In genomic region chr7:4705098-4705497, GRCm38 (mm10) we compare ENCODE assay signal across 8 mouse cellular contexts. TPM values are rescaled to one million over a fixed set of nuclear protein-coding genes. Genes with fewer than 3 reads are reported as not detected.
DNase-seq lines count a peak whose midpoint lies in the region; ATAC-seq and TF ChIP-seq lines count a peak whose summit lies in the region.
"Had no signal": no experiment of that assay in that cellular context is flagged by ENCODE, and none has a peak within 500 bp of the region (broad histone marks: within the 10 kb centered on the region; RNA-seq: fewer than 3 reads in every experiment).

No protein-coding gene starts in this region.

- H3K27me3 ChIP-seq in embryonic facial prominence, embryonic 10.5 days (replicated peaks; ENCODE audit: low read depth, poor library complexity, severe bottlenecking): no peaks in the 10 kb centered on the region
- H3K27me3 ChIP-seq in liver, embryonic 14.5 days (ENCODE audit: control insufficient read depth, insufficient read depth, low read length): no peaks in the 10 kb centered on the region
- no peaks in the 10 kb centered on the region; the same call in 1 of the 2 replicates for H3K27me3 ChIP-seq in small intestine, adult 2 months (ENCODE audit: control insufficient read depth, insufficient read depth, low read length)

- in situ Hi-C loops in ES-E14 (cut with MboI; ENCODE audit: low sequenced_read_pairs in 2 of 2, unreplicated experiment in 2 of 2): no loop called here

- H3K4me3 ChIP-seq in layer of hippocampus, adult 2 months: no peak overlapping the region
- peak overlapping the region; percentile 53 to 55 for H3K4me3 ChIP-seq in ES-E14 (ENCODE audit: insufficient read depth in 1 of 2, low read depth in 1 of 2, low read length in 2 of 2, poor library complexity in 1 of 2, severe bottlenecking in 1 of 2)
- H3K4me3 ChIP-seq in embryonic facial prominence, embryonic 10.5 days: no peak overlapping the region
- H3K4me3 ChIP-seq in liver, embryonic 14.5 days (ENCODE audit: insufficient read depth in 1 of 2, low read depth in 2 of 2, low read length in 2 of 2): no peak overlapping the region
- no peak overlapping the region for H3K4me3 ChIP-seq in small intestine, adult 2 months (ENCODE audit: low read depth, low read length)
- H3K4me3 ChIP-seq: megakaryocyte, embryonic 14.5 days had no signal

- TF ChIP-seq EP300 in liver, embryonic 14.5 days (IDR thresholded peaks at IDR 0.05; ENCODE audit: low read depth): no peak

- 42% methylated on average over 18 of the region's 18 CpGs for WGBS in embryonic facial prominence, embryonic 10.5 days
- 32% methylated on average over 18 of the region's 18 CpGs for WGBS in liver, embryonic 14.5 days (ENCODE audit: insufficient replicate concordance)
- 38% methylated on average over 18 of the region's 18 CpGs for WGBS in small intestine, adult 2 months

- peaks cover 15 to 17% of the 10 kb centered on the region in 2 experiments for H3K4me1 ChIP-seq in ES-E14 (ENCODE audit: control insufficient read depth in 2 of 2, insufficient read depth in 2 of 2, low read length in 2 of 2, poor library complexity in 1 of 2)
- H3K4me1 ChIP-seq in embryonic facial prominence, embryonic 10.5 days: peaks cover 16% of the 10 kb centered on the region
- H3K4me1 ChIP-seq in liver, embryonic 14.5 days (replicated peaks; ENCODE audit: control insufficient read depth in 2 of 2, insufficient read depth in 2 of 2, low read length in 1 of 2): no peaks in the 10 kb centered on the region
- H3K4me1 ChIP-seq in small intestine, adult 2 months (ENCODE audit: control insufficient read depth, insufficient read depth, insufficient read length, low read length): no peaks in the 10 kb centered on the region; the same call in 1 of the 2 replicates

- H3K9me3 ChIP-seq in ES-E14 (ENCODE audit: control insufficient read depth, insufficient read depth, low read depth, low read length): no peaks in the 10 kb centered on the region
- no peaks in the 10 kb centered on the region for H3K9me3 ChIP-seq in embryonic facial prominence, embryonic 10.5 days
- H3K9me3 ChIP-seq in liver, embryonic 14.5 days (ENCODE audit: control insufficient read depth, low read length): no peaks in the 10 kb centered on the region
- H3K9me3 ChIP-seq: megakaryocyte, embryonic 14.5 days had no signal

- TF ChIP-seq CTCF in layer of hippocampus, adult 2 months (conservative IDR thresholded peaks at IDR 0.05): peak; percentile 87
- TF ChIP-seq CTCF in liver, embryonic 14.5 days (IDR thresholded peaks at IDR 0.05; ENCODE audit: low read depth): peak; percentile 76
- TF ChIP-seq CTCF in small intestine, adult 2 months (IDR thresholded peaks at IDR 0.05; ENCODE audit: extremely low read depth, insufficient read length, insufficient replicate concordance, low read depth, low read length): peak; percentile 67; the same call in 1 of the 2 replicates

- no peak for TF ChIP-seq POLR2A in small intestine, adult 2 months (IDR thresholded peaks at IDR 0.05; ENCODE audit: low read depth, low read length)

- H3K9ac ChIP-seq in ES-E14 (ENCODE audit: insufficient read depth, low read depth, low read length, poor library complexity, severe bottlenecking): peak overlapping the region; percentile 77; the same call in 1 of the 2 replicates
- no peak overlapping the region for H3K9ac ChIP-seq in liver, embryonic 14.5 days (replicated peaks)

- no peak overlapping the region for H3K27ac ChIP-seq in layer of hippocampus, adult 2 months
- peak overlapping the region; percentile 72; the same call in 1 of the 2 replicates for H3K27ac ChIP-seq in ES-E14 (ENCODE audit: insufficient read depth, low read depth, low read length, poor library complexity, severe bottlenecking)
- no peak overlapping the region for H3K27ac ChIP-seq in embryonic facial prominence, embryonic 10.5 days (replicated peaks)
- no peak overlapping the region for H3K27ac ChIP-seq in liver, embryonic 14.5 days
- H3K27ac ChIP-seq in small intestine, adult 2 months (ENCODE audit: insufficient read depth, low read depth, low read length): no peak overlapping the region

- H3K4me2 ChIP-seq in liver, embryonic 14.5 days (ENCODE audit: low read depth): no peak overlapping the region; the same call in 1 of the 2 replicates

- peak in 1 of 2 experiments; percentile 51 for DNase-seq in layer of hippocampus, adult 2 months (ENCODE audit: low spot score in 2 of 2)
- no peak for DNase-seq in layer of hippocampus, adult 8-10 months (ENCODE audit: low spot score in 2 of 2)
- peak; percentile 66 for DNase-seq in ES-E14 (ENCODE audit: low read depth, low spot score)
- DNase-seq in adrenal gland, adult 18-20 months (ENCODE audit: low spot score in 2 of 2): peak; percentile 35 to 55
- DNase-seq in embryonic facial prominence, embryonic 10.5 days (ENCODE audit: low spot score): peak; percentile 38
- DNase-seq in liver, embryonic 14.5 days (ENCODE audit: low read depth in 3 of 3, low spot score in 3 of 3): peak in 2 of 3 experiments; percentile 16 to 33

- H3K36me3 ChIP-seq in ES-E14 (ENCODE audit: control insufficient read depth, insufficient read depth, low read length, poor library complexity, severe bottlenecking): peaks cover 11% of the 10 kb centered on the region
- peaks cover 93% of the 10 kb centered on the region for H3K36me3 ChIP-seq in embryonic facial prominence, embryonic 10.5 days (replicated peaks)
- no peaks in the 10 kb centered on the region for H3K36me3 ChIP-seq in liver, embryonic 14.5 days (replicated peaks; ENCODE audit: control insufficient read depth, insufficient read depth, low read depth)
- H3K36me3 ChIP-seq in small intestine, adult 2 months (ENCODE audit: control insufficient read depth, insufficient read depth, low read length): peaks cover 14% of the 10 kb centered on the region

- no peak for ATAC-seq in liver, embryonic 14.5 days (ENCODE audit: insufficient read depth)

TF ChIP-seq in ES-E14, 5 proteins besides CTCF, POLR2A, EP300 and RAD21:
- TF ChIP-seq CHD2 (IDR thresholded peaks at IDR 0.05; ENCODE audit: low read depth, low read length) (no peak), ZNF384 (IDR thresholded peaks at IDR 0.05; ENCODE audit: low read depth, low read length) (no peak), HCFC1 (IDR thresholded peaks at IDR 0.05; ENCODE audit: borderline replicate concordance, insufficient read depth, low read length) (no peak), ZC3H11A (IDR thresholded peaks at IDR 0.05; ENCODE audit: borderline replicate concordance, low read depth, low read length) (no peak), MAFK (IDR thresholded peaks at IDR 0.05; ENCODE audit: insufficient read depth, low read depth, low read length) (no peak)
TF ChIP-seq in ES-E14: peak in this region for 0.

RNA-seq across cellular contexts. Expression of gene Brsk1, which starts 14.7 kb away (rescaled TPM):
- 100 to 1,000 TPM; 334 to 355 TPM for total RNA-seq in layer of hippocampus, adult 2 months (2021)
- total RNA-seq in layer of hippocampus, adult 8-10 months (2022): 100 to 1,000 TPM; 314 to 327 (median 325) TPM
- 20.7 and 26.2 TPM in 2 replicates for total RNA-seq in ES-E14 (2012; rRNA removed)
- total RNA-seq in adrenal gland, adult 18-20 months (2021): 1 to 10 TPM; 4.0 to 5.3 TPM
- polyA plus RNA-seq in embryonic facial prominence, embryonic 10.5 days (2016; fragmentation: Nextera tagmentation; extraction: Ambion mirVana): 2.0 and 2.2 TPM in 2 replicates
- 0.39 and 0.54 TPM in 2 replicates for polyA plus RNA-seq in liver, embryonic 14.5 days (2012; rRNA removed)
- not detected in 2 replicates for polyA plus RNA-seq in liver, embryonic 14.5 days (2014; fragmentation: Nextera tagmentation; extraction: Ambion mirVana)
- polyA plus RNA-seq in small intestine, adult 2 months (2012; rRNA removed): 1.6 and 1.9 TPM in 2 replicates

RNA-seq across cellular contexts. Expression of gene Tmem150b, which starts 20.0 kb away (rescaled TPM):
- total RNA-seq in layer of hippocampus, adult 2 months (2021): under 1 TPM in 1 of 2 experiments, not detected in 1; 0.13 TPM
- under 1 TPM in 2 of 4 experiments, not detected in 2; 0.27 to 0.36 TPM for total RNA-seq in layer of hippocampus, adult 8-10 months (2022)
- total RNA-seq in ES-E14 (2012; rRNA removed): 0.53 and 0.94 TPM in 2 replicates
- under 1 TPM; 0.36 to 0.38 TPM for total RNA-seq in adrenal gland, adult 18-20 months (2021)
- 0.14 and 0.20 TPM in 2 replicates for polyA plus RNA-seq in embryonic facial prominence, embryonic 10.5 days (2016; fragmentation: Nextera tagmentation; extraction: Ambion mirVana)
- polyA plus RNA-seq in liver, embryonic 14.5 days (2012; rRNA removed): 0.31 TPM in 2 replicates
- polyA plus RNA-seq in liver, embryonic 14.5 days (2014; fragmentation: Nextera tagmentation; extraction: Ambion mirVana): 0.18 TPM in 1 of 2 replicates, not detected in the other
- polyA plus RNA-seq in small intestine, adult 2 months (2012; rRNA removed): 44.4 and 122 TPM in 2 replicates

RNA-seq across cellular contexts. Expression of gene Hspbp1, which starts 20.2 kb away (rescaled TPM):
- total RNA-seq in layer of hippocampus, adult 2 months (2021): 10 to 100 TPM; 82.1 to 92.1 TPM
- total RNA-seq in layer of hippocampus, adult 8-10 months (2022): 10 to 100 TPM; 76.4 to 91.2 (median 84.1) TPM
- total RNA-seq in ES-E14 (2012; rRNA removed): 56.6 and 61.2 TPM in 2 replicates
- 10 to 100 TPM; 47.8 TPM for total RNA-seq in adrenal gland, adult 18-20 months (2021)
- polyA plus RNA-seq in embryonic facial prominence, embryonic 10.5 days (2016; fragmentation: Nextera tagmentation; extraction: Ambion mirVana): 131 and 136 TPM in 2 replicates
- 28.2 and 38.5 TPM in 2 replicates for polyA plus RNA-seq in liver, embryonic 14.5 days (2012; rRNA removed)
- 56.7 and 60.6 TPM in 2 replicates for polyA plus RNA-seq in liver, embryonic 14.5 days (2014; fragmentation: Nextera tagmentation; extraction: Ambion mirVana)
- polyA plus RNA-seq in small intestine, adult 2 months (2012; rRNA removed): 23.4 and 29.0 TPM in 2 replicates

RNA-seq across cellular contexts. Expression of gene Kmt5c, which starts 34.8 kb away (rescaled TPM):
- total RNA-seq in layer of hippocampus, adult 2 months (2021): 10 to 100 TPM; 25.2 to 37.6 TPM
- total RNA-seq in layer of hippocampus, adult 8-10 months (2022): 10 to 100 TPM; 26.1 to 39.8 (median 33.0) TPM
- total RNA-seq in ES-E14 (2012; rRNA removed): 68.4 and 121 TPM in 2 replicates
- total RNA-seq in adrenal gland, adult 18-20 months (2021): 10 to 100 TPM; 34.5 to 35.3 TPM
- 102 and 103 TPM in 2 replicates for polyA plus RNA-seq in embryonic facial prominence, embryonic 10.5 days (2016; fragmentation: Nextera tagmentation; extraction: Ambion mirVana)
- 75.7 and 78.7 TPM in 2 replicates for polyA plus RNA-seq in liver, embryonic 14.5 days (2012; rRNA removed)
- 37.8 and 44.7 TPM in 2 replicates for polyA plus RNA-seq in liver, embryonic 14.5 days (2014; fragmentation: Nextera tagmentation; extraction: Ambion mirVana)
- polyA plus RNA-seq in small intestine, adult 2 months (2012; rRNA removed): 94.7 and 254 TPM in 2 replicates

RNA-seq across cellular contexts. Expression of gene Ppp6r1, which starts 46.3 kb away (rescaled TPM):
- 100 to 1,000 TPM; 133 to 134 TPM for total RNA-seq in layer of hippocampus, adult 2 months (2021)
- total RNA-seq in layer of hippocampus, adult 8-10 months (2022): 100 to 1,000 TPM; 130 to 139 (median 134) TPM
- 55.4 and 62.9 TPM in 2 replicates for total RNA-seq in ES-E14 (2012; rRNA removed)
- 10 to 100 TPM; 79.2 to 98.8 TPM for total RNA-seq in adrenal gland, adult 18-20 months (2021)
- polyA plus RNA-seq in embryonic facial prominence, embryonic 10.5 days (2016; fragmentation: Nextera tagmentation; extraction: Ambion mirVana): 9.3 and 11.0 TPM in 2 replicates
- polyA plus RNA-seq in liver, embryonic 14.5 days (2012; rRNA removed): 30.8 and 33.6 TPM in 2 replicates
- polyA plus RNA-seq in liver, embryonic 14.5 days (2014; fragmentation: Nextera tagmentation; extraction: Ambion mirVana): 4.3 and 5.1 TPM in 2 replicates
- 69.9 and 142 TPM in 2 replicates for polyA plus RNA-seq in small intestine, adult 2 months (2012; rRNA removed)

Comparison
In these comparisons a context has a peak if more than half of its experiments do, and no peak if none do; other contexts are left out.
1. DNase-seq: peak in ES-E14 (single experiment), adrenal gland, adult 18-20 months (2 of 2), embryonic facial prominence, embryonic 10.5 days (single experiment) and liver, embryonic 14.5 days (2 of 3); none in layer of hippocampus, adult 8-10 months (0 of 2).
2. H3K4me3 ChIP-seq: peak in ES-E14 (2 of 2); none in layer of hippocampus, adult 2 months (single experiment), embryonic facial prominence, embryonic 10.5 days (single experiment), liver, embryonic 14.5 days (0 of 2) and small intestine, adult 2 months (single experiment).
3. RNA of gene Brsk1, which starts 14.7 kb away (total RNA-seq): 334 to 355 TPM in layer of hippocampus, adult 2 months and 314 to 327 TPM in layer of hippocampus, adult 8-10 months; 20.7 to 26.2 TPM in ES-E14 and 4.0 to 5.3 TPM in adrenal gland, adult 18-20 months; every median in the first group is over 10 times any median in the second.
4. Peak in every context shown above with its lines, with median percentiles within 50 percentile points of each other: CTCF ChIP-seq.